Mouse (Mus musculus): Measurements from ENCODE around the gene Smyd3. TPM values are rescaled to one million over a fixed set of nuclear protein-coding genes. Genes with fewer than 3 reads are reported as not detected.
"Not testable (repeated sequence)": the region's sequence is repeated elsewhere in the genome, so short reads cannot be mapped to it uniquely, and the experiment has no call there.

The Smyd3 gene
- total and polyA plus RNA-seq, 2 experiments: 1.4 to 7.0 TPM

- H3K27ac ChIP-seq (replicated peaks; ENCODE audit: insufficient read depth, low read depth, low read length): peak within 1 kb of the TSS; percentile 84
- H3K4me1 ChIP-seq (ENCODE audit: control insufficient read depth, insufficient read depth, low read length): peaks cover 10% of the 10 kb centered on the region
- TF ChIP-seq POLR2A (IDR thresholded peaks at IDR 0.05; ENCODE audit: extremely low read depth, insufficient read depth, low read length): peak; percentile 67; the same call in 1 of the 2 replicates
- DNase-seq (ENCODE audit: extremely low read depth, low read depth, low spot score): peak; percentile 97
- H3K79me2 ChIP-seq (ENCODE audit: control insufficient read depth, insufficient read depth, low read length): peaks cover 13% of the 10 kb centered on the region; the same call in 1 of the 2 replicates
- peak within 1 kb of the TSS; percentile 91 for H3K9ac ChIP-seq (ENCODE audit: low read depth, low read length)
- H3K36me3 ChIP-seq (ENCODE audit: control insufficient read depth, insufficient read depth, low read length); H3K27me3 ChIP-seq (ENCODE audit: control insufficient read depth, insufficient read depth, low read length): not testable (repeated sequence)
- H3K4me3 ChIP-seq (ENCODE audit: insufficient read depth, low read depth, low read length): peak within 1 kb of the TSS; percentile 80
- WGBS: under 1% methylated on average over 69 of the region's 69 CpGs
Measured at GRCm38 (mm10) chr1:179545768-179546550, 28.1 kb upstream of the Smyd3 start, which contains the start of the genes Tfb2m and Cnst. TSS of gene Tfb2m (minus strand) at chr1:179546267. TSS of gene Cnst (plus strand) at chr1:179546370.

- H3K4me1 ChIP-seq (ENCODE audit: control insufficient read depth, insufficient read depth, low read length): peaks cover 5% of the 10 kb centered on the region
- no peak for TF ChIP-seq POLR2A (IDR thresholded peaks at IDR 0.05; ENCODE audit: extremely low read depth, insufficient read depth, low read length)
- TF ChIP-seq CTCF (IDR thresholded peaks at IDR 0.05; ENCODE audit: low read depth, low read length): peak; percentile 52
- no peak overlapping the region for H3K9ac ChIP-seq (ENCODE audit: low read depth, low read length)
- no peak for DNase-seq (ENCODE audit: extremely low read depth, low read depth, low spot score)
- H3K79me2 ChIP-seq (ENCODE audit: control insufficient read depth, insufficient read depth, low read length): peaks cover 7% of the 10 kb centered on the region; the same call in 1 of the 2 replicates
- no peak overlapping the region for H3K4me3 ChIP-seq (ENCODE audit: insufficient read depth, low read depth, low read length)
- peaks cover 21% of the 10 kb centered on the region for H3K36me3 ChIP-seq (ENCODE audit: control insufficient read depth, insufficient read depth, low read length)
- no peaks in the 10 kb centered on the region for H3K27me3 ChIP-seq (ENCODE audit: control insufficient read depth, insufficient read depth, low read length)
- H3K27ac ChIP-seq (replicated peaks; ENCODE audit: insufficient read depth, low read depth, low read length): no peak overlapping the region
- WGBS: 65% methylated on average over 3 of the region's 3 CpGs
Measured at GRCm38 (mm10) chr1:179541502-179541901, 23.7 kb upstream of the Smyd3 start.

- WGBS: 48% methylated on average over 3 of the region's 3 CpGs
- H3K79me2 ChIP-seq (ENCODE audit: control insufficient read depth, insufficient read depth, low read length): peaks cover 4% of the 10 kb centered on the region; the same call in 1 of the 2 replicates
- no peaks in the 10 kb centered on the region for H3K27me3 ChIP-seq (ENCODE audit: control insufficient read depth, insufficient read depth, low read length)
- TF ChIP-seq CTCF (IDR thresholded peaks at IDR 0.05; ENCODE audit: low read depth, low read length): no peak
- no peak overlapping the region for H3K27ac ChIP-seq (replicated peaks; ENCODE audit: insufficient read depth, low read depth, low read length)
- no peak overlapping the region for H3K9ac ChIP-seq (ENCODE audit: low read depth, low read length)
- no peaks in the 10 kb centered on the region; the same call in 1 of the 2 replicates for H3K4me1 ChIP-seq (ENCODE audit: control insufficient read depth, insufficient read depth, low read length)
- DNase-seq (ENCODE audit: extremely low read depth, low read depth, low spot score): peak; percentile 28
- peaks cover 27% of the 10 kb centered on the region for H3K36me3 ChIP-seq (ENCODE audit: control insufficient read depth, insufficient read depth, low read length)
- H3K4me3 ChIP-seq (ENCODE audit: insufficient read depth, low read depth, low read length): no peak overlapping the region
Measured at GRCm38 (mm10) chr1:179539887-179540286, 22.0 kb upstream of the Smyd3 start.

GRCm38 (mm10) chr1:179539054-179539453, 21.2 kb upstream of the Smyd3 start:
- no peak overlapping the region for H3K27ac ChIP-seq (replicated peaks; ENCODE audit: insufficient read depth, low read depth, low read length)
- H3K79me2 ChIP-seq (ENCODE audit: control insufficient read depth, insufficient read depth, low read length): peaks cover 4% of the 10 kb centered on the region; the same call in 1 of the 2 replicates
- H3K27me3 ChIP-seq (ENCODE audit: control insufficient read depth, insufficient read depth, low read length): no peaks in the 10 kb centered on the region
- 95% methylated on average over 3 of the region's 3 CpGs for WGBS
- H3K4me3 ChIP-seq (ENCODE audit: insufficient read depth, low read depth, low read length): no peak overlapping the region
- DNase-seq (ENCODE audit: extremely low read depth, low read depth, low spot score): no peak
- TF ChIP-seq CTCF (IDR thresholded peaks at IDR 0.05; ENCODE audit: low read depth, low read length): no peak
- TF ChIP-seq POLR2A (IDR thresholded peaks at IDR 0.05; ENCODE audit: extremely low read depth, insufficient read depth, low read length): no peak
- peaks cover 29% of the 10 kb centered on the region for H3K36me3 ChIP-seq (ENCODE audit: control insufficient read depth, insufficient read depth, low read length)
- no peak overlapping the region for H3K9ac ChIP-seq (ENCODE audit: low read depth, low read length)
- no peaks in the 10 kb centered on the region; the same call in 1 of the 2 replicates for H3K4me1 ChIP-seq (ENCODE audit: control insufficient read depth, insufficient read depth, low read length)

- peaks cover 7% of the 10 kb centered on the region; the same call in 1 of the 2 replicates for H3K4me1 ChIP-seq (ENCODE audit: control insufficient read depth, insufficient read depth, low read length)
- WGBS: 92% methylated on average over 3 of the region's 3 CpGs
- TF ChIP-seq POLR2A (IDR thresholded peaks at IDR 0.05; ENCODE audit: extremely low read depth, insufficient read depth, low read length): no peak
- TF ChIP-seq CTCF (IDR thresholded peaks at IDR 0.05; ENCODE audit: low read depth, low read length): no peak
Measured at GRCm38 (mm10) chr1:179519901-179520300, 2.1 kb upstream of the Smyd3 start.

More at GRCm38 (mm10) chr1:179519901-179520300, 2.1 kb upstream of the Smyd3 start:
- Histone ChIP-seq H3K4me3 (ENCODE audit: insufficient read depth, low read depth, low read length) (no peak overlapping the region), H3K9ac (ENCODE audit: low read depth, low read length) (no peak overlapping the region), H3K36me3 (ENCODE audit: control insufficient read depth, insufficient read depth, low read length) (no peaks in the 10 kb centered on the region), H3K27ac (replicated peaks; ENCODE audit: insufficient read depth, low read depth, low read length) (no peak overlapping the region), H3K27me3 (ENCODE audit: control insufficient read depth, insufficient read depth, low read length) (no peaks in the 10 kb centered on the region), H3K79me2 (ENCODE audit: control insufficient read depth, insufficient read depth, low read length) (no peaks in the 10 kb centered on the region)
- DNase-seq (ENCODE audit: extremely low read depth, low read depth, low spot score): no peak

All from liver, adult 2 months (tissue).